In the genomic region with DNA sequence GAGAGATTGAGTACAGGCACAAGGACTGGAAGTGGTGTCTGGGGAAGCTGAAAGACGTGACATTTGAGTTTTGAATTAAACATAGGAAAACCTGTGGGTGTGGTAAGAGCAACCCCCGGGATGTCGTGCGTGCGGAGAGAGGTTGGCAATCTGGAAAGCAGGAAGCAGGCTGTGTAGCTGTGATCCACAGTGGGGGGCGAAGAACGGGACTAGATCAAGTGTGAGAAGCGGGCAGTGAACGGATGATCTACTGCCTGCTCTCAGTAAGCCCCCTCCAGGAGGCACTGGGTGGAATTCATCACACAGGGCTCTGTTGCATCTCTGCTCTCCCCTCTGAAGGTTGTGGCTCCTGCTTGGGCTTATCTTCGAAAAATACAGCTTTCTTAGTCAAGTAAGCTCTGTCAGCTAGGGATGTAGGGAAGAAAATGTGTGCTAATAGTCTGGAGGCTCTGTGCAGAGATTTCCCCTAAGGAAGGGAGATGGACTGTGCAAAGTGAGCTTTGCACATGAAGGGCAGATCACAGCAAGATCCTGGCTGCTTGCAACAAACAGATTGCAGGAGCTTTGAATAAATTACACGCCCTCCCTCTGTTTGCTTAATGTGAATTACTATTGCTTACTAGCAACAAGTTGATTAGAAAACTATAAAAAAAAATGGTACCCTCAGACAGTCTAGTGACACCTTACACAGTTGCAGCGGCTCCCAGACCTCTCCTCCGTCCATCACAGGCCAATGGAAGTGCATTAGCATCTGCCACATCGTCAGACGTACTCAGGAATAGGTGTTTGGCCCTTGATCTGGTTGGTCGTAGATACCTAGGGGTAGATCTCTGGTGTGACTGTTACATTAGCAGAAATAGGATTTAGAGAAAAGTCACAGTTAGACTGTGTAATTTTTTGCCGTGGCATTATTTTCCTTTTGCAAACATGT, we compare ENCODE assay signal across 8 mouse cellular contexts.
A peak's percentile ranks its signal among the peaks of the same experiment; 100 is the strongest.
DNase-seq lines count a peak whose midpoint lies in the region.

No protein-coding gene starts in this region.

- peak; percentile 13 to 33 for DNase-seq in layer of hippocampus, adult 18-20 months (ENCODE audit: low spot score in 2 of 2)
- no peak for DNase-seq in layer of hippocampus, adult 9-10 months (ENCODE audit: low spot score)
- DNase-seq in cerebellum, postnatal 36 days = peak; percentile 67 to 69
- peak; percentile 13 to 21 for DNase-seq in layer of hippocampus, postnatal 10 days (ENCODE audit: low spot score in 2 of 2)
- peak; percentile 27 to 39 for DNase-seq in right cerebral cortex, adult 2 months (ENCODE audit: low spot score in 2 of 2)
- DNase-seq in thymus, postnatal 10 days (ENCODE audit: low spot score in 2 of 2) = no peak
- DNase-seq in urinary bladder, postnatal 25 days (ENCODE audit: low spot score) = no peak
- DNase-seq in spleen, adult 12 weeks (ENCODE audit: low spot score) = no peak

Comparison
In these comparisons a context has a peak if more than half of its experiments do, and no peak if none do; other contexts are left out.
1. DNase-seq: peak in layer of hippocampus, adult 18-20 months (2 of 2), cerebellum, postnatal 36 days (2 of 2), layer of hippocampus, postnatal 10 days (2 of 2) and right cerebral cortex, adult 2 months (2 of 2); none in layer of hippocampus, adult 9-10 months (single experiment), thymus, postnatal 10 days (0 of 2), urinary bladder, postnatal 25 days (single experiment) and spleen, adult 12 weeks (single experiment).